Mouse (Mus musculus) brain, embryonic 14.5 days (tissue): ENCODE results near the gene Ephb1.

ENCODE experiments used
- CTCF ChIP-seq: fragments of 200-500 bp; IDR thresholded peaks from 2 replicates; pipeline ENCODE4 v1.5.1; 2012; ENCODE audit warnings: inconsistent platforms, mild to moderate bottlenecking, moderate library complexity, borderline replicate concordance; ENCODE audit not compliant: insufficient read depth, insufficient read length; ENCODE audit errors: extremely low read depth
- POLR2A ChIP-seq: fragments of 200-500 bp; IDR thresholded peaks from 2 replicates; pipeline ENCODE4 v1.6.1; 2012; ENCODE audit warnings: mild to moderate bottlenecking, inconsistent platforms, borderline replicate concordance; ENCODE audit not compliant: poor library complexity, insufficient read depth, insufficient read length, severe bottlenecking; ENCODE audit errors: extremely low read depth

DNA sequence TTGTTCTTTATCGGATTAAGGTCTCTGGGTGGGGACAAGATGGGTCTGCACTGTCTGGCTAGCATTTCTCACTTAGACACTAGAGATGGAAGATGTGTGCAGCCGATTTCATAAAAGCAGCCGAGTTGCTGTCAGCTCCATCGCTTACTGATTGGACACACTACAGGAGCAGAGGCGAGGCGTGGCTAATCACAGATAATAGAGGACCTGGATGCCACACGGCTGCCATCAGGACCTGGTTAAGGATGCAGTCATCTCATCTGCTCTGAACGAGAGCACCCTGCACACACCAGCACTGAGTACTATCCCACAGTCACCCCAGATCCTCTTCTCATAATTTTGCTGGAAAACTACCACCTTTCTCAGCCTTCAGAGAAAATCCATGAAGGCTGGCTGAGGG, 419.6 kb downstream of the Ephb1 start:
- no peak for TF ChIP-seq POLR2A
- no peak for TF ChIP-seq CTCF
